Comparison of ENCODE assay signal across 8 mouse cellular contexts in genomic region chr4:154961911-154962310, GRCm38 (mm10). TPM values are rescaled to one million over a fixed set of nuclear protein-coding genes. Genes with fewer than 3 reads are reported as not detected.
A peak's percentile ranks its signal among the peaks of the same experiment; 100 is the strongest.
DNase-seq lines count a peak whose midpoint lies in the region; ATAC-seq and TF ChIP-seq lines count a peak whose summit lies in the region.

No protein-coding gene starts in this region.

- H3K9ac ChIP-seq in ES-E14 (ENCODE audit: insufficient read depth, low read depth, low read length, poor library complexity, severe bottlenecking): no peak overlapping the region
- peak overlapping the region; percentile 90 for H3K9ac ChIP-seq in hindbrain, embryonic 13.5 days
- H3K9ac ChIP-seq in stomach, embryonic 14.5 days (replicated peaks; ENCODE audit: low read depth, low read length): no peak overlapping the region

- ATAC-seq in hindbrain, embryonic 13.5 days (ENCODE audit: low FRiP score): no peak
- ATAC-seq in stomach, embryonic 14.5 days (ENCODE audit: insufficient number of reproducible peaks, insufficient read depth, low FRiP score, low read depth): no peak

- peak overlapping the region; percentile 89 for H3K4me2 ChIP-seq in hindbrain, embryonic 13.5 days
- H3K4me2 ChIP-seq in stomach, embryonic 14.5 days (replicated peaks; ENCODE audit: low read depth, low read length): peak overlapping the region; percentile 65; the same call in 1 of the 2 replicates

- peaks cover 5% of the 10 kb centered on the region for H3K36me3 ChIP-seq in ES-E14 (ENCODE audit: control insufficient read depth, insufficient read depth, low read length, poor library complexity, severe bottlenecking)
- no peaks in the 10 kb centered on the region for H3K36me3 ChIP-seq in hindbrain, embryonic 13.5 days
- H3K36me3 ChIP-seq in stomach, embryonic 14.5 days (ENCODE audit: control insufficient read depth, insufficient read depth, low read length): peaks cover 7% of the 10 kb centered on the region

- in situ Hi-C loops in ES-E14 (cut with MboI; ENCODE audit: low sequenced_read_pairs in 2 of 2, unreplicated experiment in 2 of 2): no loop called here

- WGBS in hindbrain, embryonic 13.5 days: 3% methylated on average over 13 of the region's 13 CpGs
- 30% methylated on average over 13 of the region's 13 CpGs for WGBS in stomach, embryonic 14.5 days

- H3K4me1 ChIP-seq in ES-E14 (ENCODE audit: control insufficient read depth in 2 of 2, insufficient read depth in 2 of 2, low read length in 2 of 2, poor library complexity in 1 of 2): peaks cover 0 to 10% of the 10 kb centered on the region in 2 experiments; a peak in 1 of 4 replicates
- peaks cover 89% of the 10 kb centered on the region for H3K4me1 ChIP-seq in hindbrain, embryonic 13.5 days (replicated peaks)
- peaks cover 41% of the 10 kb centered on the region for H3K4me1 ChIP-seq in stomach, embryonic 14.5 days (ENCODE audit: control insufficient read depth, insufficient read depth, low read length)

- H3K27ac ChIP-seq in ES-E14 (ENCODE audit: insufficient read depth, low read depth, low read length, poor library complexity, severe bottlenecking): no peak overlapping the region
- H3K27ac ChIP-seq in hindbrain, embryonic 13.5 days: peak overlapping the region; percentile 97
- H3K27ac ChIP-seq in stomach, embryonic 14.5 days (ENCODE audit: low read length): no peak overlapping the region

- H3K4me3 ChIP-seq in ES-E14 (ENCODE audit: insufficient read depth in 1 of 2, low read depth in 1 of 2, low read length in 2 of 2, poor library complexity in 1 of 2, severe bottlenecking in 1 of 2): peak overlapping the region; percentile 57 to 61; a peak in 3 of 4 replicates
- peak overlapping the region; percentile 78 for H3K4me3 ChIP-seq in hindbrain, embryonic 13.5 days
- peak overlapping the region; percentile 33 for H3K4me3 ChIP-seq in stomach, embryonic 14.5 days (ENCODE audit: low read depth, low read length)

- no peaks in the 10 kb centered on the region for H3K9me3 ChIP-seq in ES-E14 (ENCODE audit: control insufficient read depth, insufficient read depth, low read depth, low read length)
- no peaks in the 10 kb centered on the region for H3K9me3 ChIP-seq in hindbrain, embryonic 13.5 days
- H3K9me3 ChIP-seq in stomach, embryonic 14.5 days (ENCODE audit: control insufficient read depth, low read depth, low read length): no peaks in the 10 kb centered on the region

- H3K27me3 ChIP-seq in hindbrain, embryonic 13.5 days: peaks cover 39% of the 10 kb centered on the region
- peaks cover 40% of the 10 kb centered on the region for H3K27me3 ChIP-seq in stomach, embryonic 14.5 days (ENCODE audit: control insufficient read depth, insufficient read depth, low read length)

- DNase-seq in A20 (ENCODE audit: low read depth, low spot score) (peak; percentile 89), ES-E14 (ENCODE audit: low read depth, low spot score) (no peak)
- peak; percentile 55 to 67 for DNase-seq in lung, postnatal 4 days
- no peak for DNase-seq in right cerebral cortex, postnatal 36 days (ENCODE audit: low spot score in 2 of 2)
- DNase-seq in layer of hippocampus, adult 11-12 months (ENCODE audit: low spot score): no peak
- no peak for DNase-seq in testis, postnatal 10 days (ENCODE audit: low spot score)

TF ChIP-seq in ES-E14, 5 proteins besides CTCF, POLR2A, EP300 and RAD21:
- TF ChIP-seq MAFK (IDR thresholded peaks at IDR 0.05; ENCODE audit: insufficient read depth, low read depth, low read length) (no peak), HCFC1 (IDR thresholded peaks at IDR 0.05; ENCODE audit: borderline replicate concordance, insufficient read depth, low read length) (no peak), ZC3H11A (IDR thresholded peaks at IDR 0.05; ENCODE audit: borderline replicate concordance, low read depth, low read length) (no peak), ZNF384 (IDR thresholded peaks at IDR 0.05; ENCODE audit: low read depth, low read length) (no peak), CHD2 (IDR thresholded peaks at IDR 0.05; ENCODE audit: low read depth, low read length) (no peak)
TF ChIP-seq in ES-E14: peak in this region for 0.

RNA-seq across cellular contexts. Expression of gene Hes5, which starts 1.2 kb away (rescaled TPM):
- 0.18 and 1.3 TPM in 2 replicates for total RNA-seq in ES-E14 (2012; rRNA removed)
- polyA plus RNA-seq in hindbrain, embryonic 13.5 days (2015; fragmentation: Nextera tagmentation; extraction: Ambion mirVana): 154 and 185 TPM in 2 replicates
- polyA plus RNA-seq in stomach, embryonic 14.5 days (2014; fragmentation: Nextera tagmentation; extraction: Ambion mirVana): 0.91 and 1.1 TPM in 2 replicates

RNA-seq across cellular contexts. Expression of gene Pank4, which starts 2.0 kb away (rescaled TPM):
- 29.3 and 50.1 TPM in 2 replicates for total RNA-seq in ES-E14 (2012; rRNA removed)
- polyA plus RNA-seq in hindbrain, embryonic 13.5 days (2015; fragmentation: Nextera tagmentation; extraction: Ambion mirVana): 37.4 and 38.1 TPM in 2 replicates
- 48.3 and 50.4 TPM in 2 replicates for polyA plus RNA-seq in stomach, embryonic 14.5 days (2014; fragmentation: Nextera tagmentation; extraction: Ambion mirVana)

RNA-seq across cellular contexts. Expression of gene Tnfrsf14, which starts 33.5 kb away (rescaled TPM):
- 0.53 and 0.85 TPM in 2 replicates for total RNA-seq in ES-E14 (2012; rRNA removed)
- polyA plus RNA-seq in hindbrain, embryonic 13.5 days (2015; fragmentation: Nextera tagmentation; extraction: Ambion mirVana): 0.22 and 0.25 TPM in 2 replicates
- polyA plus RNA-seq in stomach, embryonic 14.5 days (2014; fragmentation: Nextera tagmentation; extraction: Ambion mirVana): 1.2 and 2.9 TPM in 2 replicates

Comparison
In these comparisons a context has a peak if more than half of its experiments do, and no peak if none do; other contexts are left out.
1. DNase-seq: peak in A20 (single experiment) and lung, postnatal 4 days (2 of 2); none in ES-E14 (single experiment), right cerebral cortex, postnatal 36 days (0 of 2), layer of hippocampus, adult 11-12 months (single experiment) and testis, postnatal 10 days (single experiment).
2. RNA of gene Hes5, which starts 1.2 kb away (polyA plus RNA-seq): 154 to 185 TPM in hindbrain, embryonic 13.5 days; 0.91 to 1.1 TPM in stomach, embryonic 14.5 days; every median in the first group is over 10 times any median in the second.
3. Peak in every context shown above with its lines, with median percentiles within 50 percentile points of each other: H3K4me3 ChIP-seq.